Mouse (Mus musculus): ENCODE measurements around the gene Sertad3. TPM values are rescaled to one million over a fixed set of nuclear protein-coding genes. Genes with fewer than 3 reads are reported as not detected.

Gene Sertad3
- polyA plus RNA-seq, 1 experiment from 2014 or later: 25.2 TPM

GRCm38 (mm10) chr7:27448421-27449206 is 25.0 kb upstream of the Sertad3 start:
- DNase-seq (ENCODE audit: low spot score): peak; percentile 40
- ATAC-seq (ENCODE audit: low FRiP score, low TSS enrichment): no peak

DNA sequence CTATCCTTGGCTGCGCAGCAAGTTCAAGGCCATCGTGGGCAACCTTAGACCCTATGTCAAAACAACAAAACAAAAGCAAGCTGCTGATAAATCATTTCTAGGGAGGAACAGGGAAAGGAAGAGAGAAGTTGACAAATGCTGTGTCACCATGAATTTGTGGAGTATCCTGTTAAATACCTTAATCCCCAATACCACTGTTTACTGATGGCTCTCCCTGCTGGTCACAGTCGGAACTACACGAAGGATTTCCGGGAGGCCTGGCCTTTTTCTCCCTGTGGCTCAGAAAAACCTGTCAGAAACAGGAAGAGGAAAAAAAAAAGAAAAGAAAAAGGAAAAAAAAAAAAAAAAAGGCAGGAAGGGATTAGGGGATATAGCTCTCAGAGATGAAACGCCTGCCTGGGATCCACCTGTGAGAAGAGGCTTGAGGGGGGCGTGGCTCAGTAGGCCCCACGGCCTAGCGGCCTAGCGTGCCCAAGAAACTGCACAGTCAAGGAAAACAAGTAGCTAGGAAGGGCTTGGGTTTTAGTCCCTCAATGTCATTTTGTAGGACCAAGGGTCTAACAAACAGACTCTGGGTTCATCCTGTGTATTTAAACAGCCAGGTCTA is 24.2 kb upstream of the Sertad3 start:
- peaks cover 3% of the 10 kb centered on the region; the same call in 1 of the 2 replicates for H3K4me1 ChIP-seq (replicated peaks; ENCODE audit: control insufficient read depth, insufficient read depth)
- no peak for ATAC-seq (ENCODE audit: low FRiP score, low TSS enrichment)
- no peaks in the 10 kb centered on the region for H3K27me3 ChIP-seq (ENCODE audit: control insufficient read depth, insufficient read depth, low read length)
- H3K4me3 ChIP-seq (ENCODE audit: low read depth, low read length): no peak overlapping the region
- no peaks in the 10 kb centered on the region for H3K36me3 ChIP-seq (ENCODE audit: control insufficient read depth, insufficient read depth, low read length)
- H3K9me3 ChIP-seq (ENCODE audit: control insufficient read depth, low read length): no peaks in the 10 kb centered on the region
- 48% methylated on average over 10 of the region's 10 CpGs for WGBS
- TF ChIP-seq EP300 (optimal IDR thresholded peaks at IDR 0.05) (no peak), CTCF (IDR thresholded peaks at IDR 0.05; ENCODE audit: low read depth) (peak; percentile 78)
- DNase-seq (ENCODE audit: low spot score): peak; percentile 86
- peak overlapping the region; percentile 81 for H3K27ac ChIP-seq (replicated peaks)
- no peak overlapping the region for H3K9ac ChIP-seq (ENCODE audit: low read length)
- peak overlapping the region; percentile 95 for H3K4me2 ChIP-seq (replicated peaks; ENCODE audit: low read depth)

More at GRCm38 (mm10) chr7:27448421-27449206, 25.0 kb upstream of the Sertad3 start:
- peak overlapping the region; percentile 65 for H3K4me3 ChIP-seq (ENCODE audit: low read depth, low read length)
- H3K4me1 ChIP-seq (replicated peaks; ENCODE audit: control insufficient read depth, insufficient read depth): peaks cover 3% of the 10 kb centered on the region; the same call in 1 of the 2 replicates
- peak overlapping the region; percentile 71 for H3K9ac ChIP-seq (ENCODE audit: low read length)
- no peaks in the 10 kb centered on the region for H3K27me3 ChIP-seq (ENCODE audit: control insufficient read depth, insufficient read depth, low read length)
- no peaks in the 10 kb centered on the region for H3K36me3 ChIP-seq (ENCODE audit: control insufficient read depth, insufficient read depth, low read length)
- H3K9me3 ChIP-seq (ENCODE audit: control insufficient read depth, low read length): no peaks in the 10 kb centered on the region
- peak overlapping the region; percentile 95 for H3K4me2 ChIP-seq (replicated peaks; ENCODE audit: low read depth)
- WGBS: 44% methylated on average over 15 of the region's 15 CpGs
- TF ChIP-seq EP300 (optimal IDR thresholded peaks at IDR 0.05) (no peak), CTCF (IDR thresholded peaks at IDR 0.05; ENCODE audit: low read depth) (no peak)
- peak overlapping the region; percentile 81 for H3K27ac ChIP-seq (replicated peaks)

DNA sequence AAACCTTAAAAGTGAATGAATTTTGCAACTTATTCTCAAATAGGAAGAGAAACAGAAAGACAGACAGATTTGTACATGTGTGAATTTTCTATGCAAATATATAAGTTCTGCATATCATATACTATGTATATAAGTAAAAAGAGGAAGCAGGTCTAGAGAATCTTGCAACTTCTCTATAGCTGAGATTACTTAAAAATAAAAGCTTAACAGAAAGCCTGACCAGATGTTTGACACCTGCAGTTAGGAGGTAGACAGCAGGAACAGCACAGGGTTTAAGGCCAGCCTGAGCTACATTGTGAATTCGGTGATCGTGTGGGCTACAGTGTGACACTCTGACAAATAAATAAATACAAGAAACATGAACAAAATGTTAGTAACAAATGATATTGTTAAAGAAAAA is 22.2 kb upstream of the Sertad3 start:
- Histone ChIP-seq H3K9ac (ENCODE audit: low read length) (no peak overlapping the region), H3K9me3 (ENCODE audit: control insufficient read depth, low read length) (no peaks in the 10 kb centered on the region), H3K27me3 (ENCODE audit: control insufficient read depth, insufficient read depth, low read length) (no peaks in the 10 kb centered on the region), H3K4me1 (replicated peaks; ENCODE audit: control insufficient read depth, insufficient read depth) (no peaks in the 10 kb centered on the region), H3K27ac (replicated peaks) (no peak overlapping the region), H3K4me3 (ENCODE audit: low read depth, low read length) (no peak overlapping the region), H3K4me2 (replicated peaks; ENCODE audit: low read depth) (no peak overlapping the region), H3K36me3 (ENCODE audit: control insufficient read depth, insufficient read depth, low read length) (no peaks in the 10 kb centered on the region)
- no peak for DNase-seq (ENCODE audit: low spot score)
- WGBS: 97% methylated on average over 2 of the region's 2 CpGs
- ATAC-seq (ENCODE audit: low FRiP score, low TSS enrichment): no peak
- TF ChIP-seq EP300 (optimal IDR thresholded peaks at IDR 0.05) (no peak), CTCF (IDR thresholded peaks at IDR 0.05; ENCODE audit: low read depth) (no peak)

DNA sequence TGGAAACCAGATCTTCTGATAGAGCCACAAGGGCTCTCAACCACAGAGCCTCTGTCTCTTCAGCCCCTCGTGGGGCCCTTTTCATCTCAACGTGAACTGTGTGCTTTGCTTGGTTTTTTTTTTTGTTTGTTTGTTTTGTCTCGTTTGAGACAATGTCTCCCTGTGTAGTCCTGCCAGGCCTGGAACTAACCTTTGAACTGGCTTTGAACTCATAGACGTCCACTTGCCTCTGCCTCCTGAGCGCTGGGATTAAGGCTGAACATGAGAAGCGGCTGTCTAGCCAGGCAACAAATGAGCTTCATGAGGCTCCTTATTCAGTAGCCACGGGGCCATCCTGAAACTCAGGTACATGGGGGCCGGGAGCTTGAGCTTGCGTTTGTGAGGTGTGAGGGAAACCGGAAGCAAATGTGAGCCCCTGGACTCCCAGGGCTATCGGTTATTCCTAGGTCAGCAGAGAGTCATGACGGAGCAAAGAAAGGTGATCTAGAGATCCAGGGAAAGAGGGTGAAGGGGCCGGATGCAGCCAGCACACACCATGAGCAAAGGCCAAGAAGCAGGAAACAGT is 21.3 kb upstream of the Sertad3 start:
- no peaks in the 10 kb centered on the region for H3K4me1 ChIP-seq (replicated peaks; ENCODE audit: control insufficient read depth, insufficient read depth)
- no peak for TF ChIP-seq CTCF (IDR thresholded peaks at IDR 0.05; ENCODE audit: low read depth)
- TF ChIP-seq EP300 (optimal IDR thresholded peaks at IDR 0.05): no peak
- no peak overlapping the region for H3K27ac ChIP-seq (replicated peaks)
- ATAC-seq (ENCODE audit: low FRiP score, low TSS enrichment) (no peak), DNase-seq (ENCODE audit: low spot score) (no peak)
- H3K9me3 ChIP-seq (ENCODE audit: control insufficient read depth, low read length): no peaks in the 10 kb centered on the region
- 60% methylated on average over 13 of the region's 13 CpGs for WGBS
- H3K4me2 ChIP-seq (replicated peaks; ENCODE audit: low read depth): no peak overlapping the region
- no peaks in the 10 kb centered on the region for H3K36me3 ChIP-seq (ENCODE audit: control insufficient read depth, insufficient read depth, low read length)
- no peak overlapping the region for H3K9ac ChIP-seq (ENCODE audit: low read length)
- H3K4me3 ChIP-seq (ENCODE audit: low read depth, low read length): no peak overlapping the region
- H3K27me3 ChIP-seq (ENCODE audit: control insufficient read depth, insufficient read depth, low read length): no peaks in the 10 kb centered on the region

GRCm38 (mm10) chr7:27454461-27455121 is 19.0 kb upstream of the Sertad3 start:
- Histone ChIP-seq H3K27me3 (ENCODE audit: control insufficient read depth, insufficient read depth, low read length) (no peaks in the 10 kb centered on the region), H3K9ac (ENCODE audit: low read length) (no peak overlapping the region), H3K4me1 (replicated peaks; ENCODE audit: control insufficient read depth, insufficient read depth) (no peaks in the 10 kb centered on the region), H3K4me3 (ENCODE audit: low read depth, low read length) (no peak overlapping the region), H3K9me3 (ENCODE audit: control insufficient read depth, low read length) (no peaks in the 10 kb centered on the region), H3K36me3 (ENCODE audit: control insufficient read depth, insufficient read depth, low read length) (no peaks in the 10 kb centered on the region), H3K27ac (replicated peaks) (no peak overlapping the region), H3K4me2 (replicated peaks; ENCODE audit: low read depth) (no peak overlapping the region)
- 67% methylated on average over 10 of the region's 10 CpGs for WGBS
- no peak for ATAC-seq (ENCODE audit: low FRiP score, low TSS enrichment)
- TF ChIP-seq EP300 (optimal IDR thresholded peaks at IDR 0.05) (no peak), CTCF (IDR thresholded peaks at IDR 0.05; ENCODE audit: low read depth) (no peak)
- no peak for DNase-seq (ENCODE audit: low spot score)
